In the genomic region with DNA sequence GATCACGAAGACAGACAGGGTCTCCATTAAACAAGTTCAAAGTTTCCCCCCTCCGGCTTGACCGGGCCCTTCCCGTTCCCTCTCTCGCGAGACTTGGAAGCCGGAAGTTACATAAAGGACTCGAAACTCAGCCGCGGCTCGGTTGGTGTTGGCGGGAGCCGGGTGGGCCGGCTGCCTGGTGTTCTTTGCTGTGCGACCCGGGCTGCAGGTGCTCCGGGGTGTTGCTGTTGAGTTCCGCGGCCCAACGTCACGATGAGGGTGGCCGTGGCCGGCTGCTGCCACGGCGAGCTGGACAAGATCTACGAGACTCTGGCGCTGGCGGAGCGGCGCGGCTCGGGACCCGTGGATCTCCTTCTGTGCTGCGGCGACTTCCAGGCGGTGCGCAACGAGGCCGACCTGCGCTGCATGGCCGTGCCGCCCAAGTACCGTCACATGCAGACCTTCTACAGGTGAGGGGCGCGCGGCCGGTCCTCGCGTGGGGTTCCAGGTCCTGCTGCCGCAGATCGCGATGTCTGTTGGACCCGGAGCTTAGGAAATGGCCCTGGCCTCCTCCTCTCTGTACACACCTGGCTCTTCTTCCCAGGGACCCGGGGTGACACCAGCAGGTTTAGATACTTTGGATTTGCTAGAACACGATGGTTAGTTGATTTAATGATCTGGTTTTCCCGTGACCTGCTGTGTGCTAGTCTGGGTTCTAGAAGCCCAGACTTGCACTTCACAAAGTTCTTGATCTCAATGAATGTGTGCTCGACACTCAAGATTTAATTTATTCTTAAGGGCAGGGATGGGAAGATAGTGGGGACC, we compare ENCODE assay signal across 7 mouse cellular contexts. TPM values are rescaled to one million over a fixed set of nuclear protein-coding genes. Genes with fewer than 3 reads are reported as not detected.
DNase-seq lines count a peak whose midpoint lies in the region; ATAC-seq lines count a peak whose summit lies in the region.

A gene (plus strand): TSS at position 123 of the 804 bp plus-strand sequence.

- peak; percentile 89 for DNase-seq in adrenal gland, adult 8-10 months
- DNase-seq in embryo, embryonic 9.5 days (ENCODE audit: extremely low spot score): peak; percentile 90
- DNase-seq in kidney, adult 11 months: peak; percentile 90
- peak; percentile 93 for DNase-seq in limb, embryonic 10.5 days (ENCODE audit: low spot score)
- DNase-seq in spleen, adult 12 weeks (ENCODE audit: low spot score): peak; percentile 81

- H3K9ac ChIP-seq in midbrain, embryonic 13.5 days (replicated peaks): peak within 1 kb of the TSS; percentile 91

- ATAC-seq in granulocyte monocyte progenitor cell, adult 5-6 weeks (replicated peaks; ENCODE audit: poor library complexity, severe bottlenecking): peak; percentile 98
- ATAC-seq in midbrain, embryonic 13.5 days: peak; percentile 97

- no peaks in the 10 kb centered on the region for H3K27me3 ChIP-seq in limb, embryonic 10.5 days (ENCODE audit: low read depth, poor library complexity, severe bottlenecking)
- H3K27me3 ChIP-seq in midbrain, embryonic 13.5 days: peaks cover 6% of the 10 kb centered on the region

- H3K4me3 ChIP-seq in limb, embryonic 10.5 days: peak within 1 kb of the TSS; percentile 96
- H3K4me3 ChIP-seq in midbrain, embryonic 13.5 days (replicated peaks): peak within 1 kb of the TSS; percentile 81

- H3K9me3 ChIP-seq in limb, embryonic 10.5 days (replicated peaks): no peaks in the 10 kb centered on the region
- H3K9me3 ChIP-seq in midbrain, embryonic 13.5 days: no peaks in the 10 kb centered on the region

- peak within 1 kb of the TSS; percentile 86 for H3K4me2 ChIP-seq in midbrain, embryonic 13.5 days (replicated peaks)

- peaks cover 34% of the 10 kb centered on the region for H3K36me3 ChIP-seq in limb, embryonic 10.5 days
- H3K36me3 ChIP-seq in midbrain, embryonic 13.5 days: peaks cover 13% of the 10 kb centered on the region

- peaks cover 10% of the 10 kb centered on the region for H3K4me1 ChIP-seq in limb, embryonic 10.5 days
- H3K4me1 ChIP-seq in midbrain, embryonic 13.5 days (replicated peaks): peaks cover 17% of the 10 kb centered on the region

- H3K27ac ChIP-seq in limb, embryonic 10.5 days: peak within 1 kb of the TSS; percentile 94
- H3K27ac ChIP-seq in midbrain, embryonic 13.5 days: peak within 1 kb of the TSS; percentile 81

- WGBS in limb, embryonic 10.5 days: under 1% methylated on average over 57 of the region's 57 CpGs
- WGBS in midbrain, embryonic 13.5 days: under 1% methylated on average over 57 of the region's 57 CpGs

RNA-seq across cellular contexts. Expression of the gene that starts here (rescaled TPM):
- total RNA-seq in adrenal gland, adult 8-10 months (2022): 10 to 100 TPM; 13.4 to 17.3 (median 16.5) TPM
- total RNA-seq in granulocyte monocyte progenitor cell, adult 5-6 weeks (2014; fragmentation: Nextera tagmentation): 26.2 and 39.6 TPM in 2 replicates
- 50.5 and 65.8 TPM in 2 replicates for total RNA-seq in granulocyte monocyte progenitor cell, adult 5-6 weeks (2017)
- 42.7 and 43.3 TPM in 2 replicates for polyA plus RNA-seq in limb, embryonic 10.5 days (2016; fragmentation: Nextera tagmentation; extraction: Ambion mirVana)
- polyA plus RNA-seq in midbrain, embryonic 13.5 days (2015; fragmentation: Nextera tagmentation; extraction: Ambion mirVana): 29.1 and 32.1 TPM in 2 replicates

Comparison
In these comparisons a context has a peak if more than half of its experiments do, and no peak if none do; other contexts are left out.
1. Peak in every context shown above with its lines: DNase-seq, ATAC-seq, H3K4me3 ChIP-seq and H3K27ac ChIP-seq.